Mouse (Mus musculus) CH12.LX (cell line): ENCODE data around the gene Ccdc69. TPM values are rescaled to one million over a fixed set of nuclear protein-coding genes. Genes with fewer than 3 reads are reported as not detected.

Source experiments
- DNase-seq: peaks from one replicate; pipeline ENCODE4 v3.0.0-alpha.2; 2013; ENCODE audit errors: extremely low read depth
- H3K27ac ChIP-seq: 2 replicates; pipeline ENCODE4 v1.5.1; 2012; ENCODE audit warnings: low read depth, mild to moderate bottlenecking, control low read depth, moderate library complexity; ENCODE audit not compliant: insufficient read depth
- H3K27me3 ChIP-seq: replicated peaks from 2 replicates; pipeline ENCODE3; 2012; ENCODE audit warnings: inconsistent platforms
- H3K36me3 ChIP-seq, 2 experiments: replicated peaks in 1 of 2; 2 replicates each; pipeline versions ENCODE3 to v1.6.1; 2012; ENCODE audit warnings: inconsistent platforms in 1 of 2, low read length in 1 of 2, mild to moderate bottlenecking in 1 of 2, mixed read lengths in 1 of 2, moderate library complexity in 1 of 2; ENCODE audit not compliant: control insufficient read depth in 1 of 2, insufficient read depth in 1 of 2
- H3K4me1 ChIP-seq, 2 experiments: 2 replicates each; pipeline ENCODE4 v1.6.1; 2012; ENCODE audit warnings: inconsistent platforms in 1 of 2, moderate library complexity in 1 of 2; ENCODE audit not compliant: insufficient read depth in 2 of 2, control insufficient read depth in 1 of 2
- H3K4me2 ChIP-seq: 2 replicates; pipeline ENCODE4 v1.6.1; 2012; ENCODE audit warnings: low read depth, mild to moderate bottlenecking, control low read depth; ENCODE audit not compliant: poor library complexity, insufficient read depth, severe bottlenecking
- H3K4me3 ChIP-seq, 3 experiments: fragments of 150-350 bp in 1 of 3; sonication (generic) in 1 of 3; replicated peaks in 1 of 3; 2 replicates each; pipeline versions ENCODE3 to v1.5.1; 2011 to 2012; ENCODE audit warnings: low read depth in 2 of 3, low read length in 2 of 3, mild to moderate bottlenecking in 2 of 3, moderate library complexity in 2 of 3, control low read depth in 1 of 3, improper control_type of control experiment in 1 of 3, inconsistent platforms in 1 of 3, mixed read lengths in 1 of 3; ENCODE audit not compliant: poor library complexity in 1 of 3
- H3K79me2 ChIP-seq: replicated peaks from 2 replicates; pipeline ENCODE4 v1.6.1; 2012; ENCODE audit warnings: mild to moderate bottlenecking, moderate library complexity; ENCODE audit not compliant: control insufficient read depth, poor library complexity, insufficient read depth, severe bottlenecking; ENCODE audit errors: extremely low read depth
- H3K9ac ChIP-seq: 2 replicates; pipeline ENCODE4 v1.6.1; 2012; ENCODE audit warnings: low read depth, mild to moderate bottlenecking, control low read depth, moderate library complexity; ENCODE audit not compliant: insufficient read depth
- H3K9me3 ChIP-seq: replicated peaks from 2 replicates; pipeline ENCODE3; 2012; ENCODE audit warnings: low read length, inconsistent platforms, mixed read lengths
- BHLHE40 ChIP-seq: IDR thresholded peaks from 2 replicates; pipeline ENCODE4 v1.6.1; 2011; ENCODE audit warnings: mild to moderate bottlenecking, low read depth, low read length, improper control_type of control experiment
- CHD1 ChIP-seq: IDR thresholded peaks from 2 replicates; pipeline ENCODE4 v1.6.1; 2012; ENCODE audit warnings: low read depth, low read length, improper control_type of control experiment, inconsistent platforms
- E2F4 ChIP-seq: IDR thresholded peaks from 2 replicates; pipeline ENCODE4 v1.6.1; 2011; ENCODE audit warnings: low read depth, low read length, improper control_type of control experiment; ENCODE audit not compliant: insufficient replicate concordance
- ELF1 ChIP-seq: IDR thresholded peaks from 2 replicates; pipeline ENCODE4 v1.6.1; 2014; ENCODE audit warnings: low read depth, mild to moderate bottlenecking, inconsistent platforms, low read length, improper control_type of control experiment
- HCFC1 ChIP-seq: IDR thresholded peaks from 2 replicates; pipeline ENCODE4 v1.6.1; 2012; ENCODE audit warnings: low read depth, mild to moderate bottlenecking, inconsistent platforms, low read length, improper control_type of control experiment
- IRF4 ChIP-seq: IDR thresholded peaks from 2 replicates; pipeline ENCODE4 v1.6.1; 2014; ENCODE audit warnings: low read depth, mild to moderate bottlenecking, inconsistent platforms, low read length, improper control_type of control experiment
- JUN ChIP-seq: IDR thresholded peaks from 2 replicates; pipeline ENCODE4 v1.6.1; 2011; ENCODE audit warnings: low read depth, mild to moderate bottlenecking, low read length, improper control_type of control experiment, moderate library complexity; ENCODE audit not compliant: insufficient read depth
- JUND ChIP-seq: conservative IDR thresholded peaks from 2 replicates; pipeline ENCODE4 v1.6.1; 2011; ENCODE audit warnings: low read depth, low read length, improper control_type of control experiment
- MAZ ChIP-seq: IDR thresholded peaks from 2 replicates; pipeline ENCODE4 v1.6.1; 2012; ENCODE audit warnings: low read depth, mild to moderate bottlenecking, inconsistent platforms, low read length, improper control_type of control experiment, moderate library complexity
- MXI1 ChIP-seq: IDR thresholded peaks from 2 replicates; pipeline ENCODE4 v1.6.1; 2011; ENCODE audit warnings: mild to moderate bottlenecking, low read depth, low read length, improper control_type of control experiment
- MYC ChIP-seq: IDR thresholded peaks from 2 replicates; pipeline ENCODE4 v1.6.1; 2011; ENCODE audit warnings: low read depth, mild to moderate bottlenecking, improper control_type of control experiment, low read length
- POLR2AphosphoS2 ChIP-seq: IDR thresholded peaks from 2 replicates; pipeline ENCODE4 v1.6.1; 2011; ENCODE audit warnings: low read depth, low read length, improper control_type of control experiment
- TCF12 ChIP-seq: IDR thresholded peaks from 2 replicates; pipeline ENCODE4 v1.6.1; 2014; ENCODE audit warnings: low read depth, mild to moderate bottlenecking, inconsistent platforms, low read length, improper control_type of control experiment
- UBTF ChIP-seq: IDR thresholded peaks from 2 replicates; pipeline ENCODE4 v1.6.1; 2012; ENCODE audit warnings: low read depth, mild to moderate bottlenecking, inconsistent platforms, low read length, improper control_type of control experiment, moderate library complexity
- USF2 ChIP-seq: conservative IDR thresholded peaks from 2 replicates; pipeline ENCODE4 v1.6.1; 2011; ENCODE audit warnings: low read depth, low read length, improper control_type of control experiment
- ZC3H11A ChIP-seq: IDR thresholded peaks from 2 replicates; pipeline ENCODE4 v1.6.1; 2012; ENCODE audit warnings: low read depth, mild to moderate bottlenecking, inconsistent platforms, low read length, improper control_type of control experiment
- ZKSCAN1 ChIP-seq: IDR thresholded peaks from 2 replicates; pipeline ENCODE4 v1.6.1; 2012; ENCODE audit warnings: low read depth, inconsistent platforms, low read length, improper control_type of control experiment, borderline replicate concordance
- ZNF384 ChIP-seq: IDR thresholded peaks from 2 replicates; pipeline ENCODE4 v1.6.1; 2012; ENCODE audit warnings: low read depth, low read length, improper control_type of control experiment, inconsistent platforms
- dilution Hi-C: fragments of 300-500 bp; cut with MboI; formaldehyde crosslinking; loops from 2 replicates; pipeline ENCODE4 v1.14.3; 2020; ENCODE audit warnings: low sequenced_read_pairs; ENCODE audit not compliant: extremely low pct_unique_long_range_greater_than_20kb, extremely low pct_ligation_motif_present
- in situ Hi-C: fragments of 300-500 bp; cut with MboI; formaldehyde crosslinking; loops from 3 replicates; pipeline ENCODE4 v1.14.3; 2019; ENCODE audit warnings: low sequenced_read_pairs, low pct_ligation_motif_present, low pct_unique_long_range_greater_than_20kb, mixed read lengths
- polyA plus RNA-seq: library from polyadenylated mRNA; unstranded; fragments of >175 nt; gene quantifications from 2 replicates; pipeline ENCODE4 v1.2.1, GENCODE M21; 2012; ENCODE audit warnings: low read depth; ENCODE audit not compliant: insufficient read length
- total RNA-seq, 2 experiments: library from RNA; depleted of rRNA; stranded (reverse); fragments of 300-350 nt in 1 of 2; fragments of >200 nt in 1 of 2; gene quantifications; 2 replicates each; pipeline ENCODE4 v1.2.3; 2012 to 2014

Gene Ccdc69
- total and polyA plus RNA-seq, 3 experiments = 0.27 to 4.3 (median 0.61) TPM

DNA sequence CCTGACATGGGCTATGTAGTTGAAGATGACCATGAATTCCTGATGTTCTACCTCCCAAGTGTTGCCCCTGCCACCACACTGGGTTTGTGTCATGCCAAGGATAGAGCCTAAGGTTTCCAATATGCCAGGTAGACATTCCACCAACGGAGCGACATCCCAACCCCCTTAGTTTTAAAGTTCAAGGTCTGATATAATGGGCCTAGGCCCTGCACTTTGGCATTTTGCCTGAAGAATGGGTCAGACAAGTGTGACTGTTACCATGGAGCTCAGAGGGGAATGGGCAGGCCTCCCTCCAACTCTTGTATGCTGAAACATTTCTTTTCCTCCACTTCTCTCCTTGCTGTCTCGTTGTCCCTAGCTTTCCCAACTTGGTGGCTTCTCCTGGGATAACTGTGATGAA is 25.3 kb upstream of the Ccdc69 start:
- dilution Hi-C loops (no loop called here), in situ Hi-C loops (no loop called here)
- Histone ChIP-seq H3K4me2 (no peak overlapping the region), H3K4me1 (peaks cover 14 to 56% of the 10 kb centered on the region in 2 experiments), H3K4me3 (no peak overlapping the region), H3K27ac (no peak overlapping the region), H3K9me3 (no peaks in the 10 kb centered on the region), H3K9ac (no peak overlapping the region)
- DNase-seq = no peak
- TF ChIP-seq JUND = no peak
- TF ChIP-seq IRF4 = no peak
- TF ChIP-seq ELF1 = no peak
- no peak for TF ChIP-seq MXI1
- TF ChIP-seq E2F4 = no peak
- TF ChIP-seq POLR2AphosphoS2 = no peak
- TF ChIP-seq JUN = no peak
- no peak for TF ChIP-seq BHLHE40
- TF ChIP-seq UBTF = no peak
- no peak for TF ChIP-seq MYC
- TF ChIP-seq ZC3H11A = no peak
- no peak for TF ChIP-seq ZKSCAN1
- TF ChIP-seq ZNF384 = no peak
- no peak for TF ChIP-seq HCFC1
- TF ChIP-seq CHD1 = no peak
- no peak for TF ChIP-seq USF2
- TF ChIP-seq TCF12 = no peak
- no peak for TF ChIP-seq MAZ
- TF ChIP-seq, all 38 proteins: peak for 0
- Histone ChIP-seq H3K36me3 (peaks cover 17 to 64% of the 10 kb centered on the region in 2 experiments), H3K79me2 (no peaks in the 10 kb centered on the region), H3K27me3 (no peaks in the 10 kb centered on the region)

DNA sequence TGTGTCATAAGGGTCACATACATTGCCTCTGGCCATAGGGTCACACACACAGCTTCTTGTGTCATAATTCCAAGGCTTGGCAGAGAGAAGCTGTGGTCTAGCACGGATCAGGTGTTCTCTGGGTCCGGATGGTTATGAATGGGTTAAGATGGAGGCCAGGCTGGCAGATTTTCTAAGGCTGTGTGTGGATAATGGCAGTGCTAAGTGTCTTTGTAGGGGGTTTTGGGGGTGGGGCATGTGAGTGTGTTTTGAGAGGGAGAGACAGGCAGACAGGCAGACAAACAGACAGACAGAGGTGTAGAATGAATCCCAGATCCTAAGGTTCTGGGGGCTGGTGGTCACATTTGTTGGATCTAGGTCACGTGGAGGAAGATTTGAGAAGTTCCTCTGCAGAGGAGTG is 24.1 kb upstream of the Ccdc69 start:
- dilution Hi-C loops = no loop called here
- no peak overlapping the region for H3K27ac ChIP-seq
- H3K27me3 ChIP-seq = no peaks in the 10 kb centered on the region
- no peak overlapping the region for H3K9ac ChIP-seq
- peaks cover 14 to 58% of the 10 kb centered on the region in 2 experiments for H3K4me1 ChIP-seq
- DNase-seq = no peak
- H3K4me3 ChIP-seq = no peak overlapping the region
- no peak for TF ChIP-seq UBTF
- no peak overlapping the region for H3K4me2 ChIP-seq
- peaks cover 14 to 53% of the 10 kb centered on the region in 2 experiments for H3K36me3 ChIP-seq
- no peaks in the 10 kb centered on the region for H3K9me3 ChIP-seq
- in situ Hi-C loops = no loop called here
- H3K79me2 ChIP-seq = no peaks in the 10 kb centered on the region
